Mouse (Mus musculus): ENCODE measurements at regions not wholly inside any gene's neighbourhood (a gene's known extent, or its start where the extent isn't known, plus 50 kb on each side); places are given as distances from the start of the nearest gene placed in this dataset.
"Not testable (repeated sequence)": the region's sequence is repeated elsewhere in the genome, so short reads cannot be mapped to it uniquely, and the experiment has no call there.

GRCm38 (mm10) chr1:30548761-30549160, 325.0 kb downstream of the Phf3 start:
- DNase-seq (ENCODE audit: low read depth), result not testable (repeated sequence)

- no peak for DNase-seq (ENCODE audit: low read depth)
These were observed 333.5 kb downstream of the Phf3 start for GRCm38 (mm10) chr1:30540088-30540698.

GRCm38 (mm10) chr1:30536989-30537975, 336.4 kb downstream of the Phf3 start:
- no peak for DNase-seq (ENCODE audit: low read depth)

GRCm38 (mm10) chr1:30517348-30517747, 356.4 kb downstream of the Phf3 start:
- no peak for DNase-seq (ENCODE audit: low read depth)

GRCm38 (mm10) chr1:30515846-30516245, 357.9 kb downstream of the Phf3 start:
- DNase-seq (ENCODE audit: low read depth), result no peak

- no peak for DNase-seq (ENCODE audit: low read depth)
These were observed 370.5 kb downstream of the Phf3 start for GRCm38 (mm10) chr1:30503224-30503623.

GRCm38 (mm10) chr1:30460295-30460958, 413.3 kb downstream of the Phf3 start:
- DNase-seq (ENCODE audit: low read depth), result no peak

- DNase-seq (ENCODE audit: low read depth), result no peak
These were observed 435.8 kb downstream of the Phf3 start for GRCm38 (mm10) chr1:30437964-30438363.

GRCm38 (mm10) chr1:30416582-30416981, 457.1 kb downstream of the Phf3 start:
- DNase-seq (ENCODE audit: low read depth), result no peak

- DNase-seq (ENCODE audit: low read depth), result no peak
These were observed 458.8 kb downstream of the Phf3 start for GRCm38 (mm10) chr1:30414881-30415439.

All from 416B (cell line).